Mouse (Mus musculus) heart, postnatal 0 days (tissue): ENCODE results near the gene Ern1.

Source experiments
- CTCF ChIP-seq: IDR thresholded peaks from 2 replicates; pipeline ENCODE4 v1.5.1; 2016; ENCODE audit warnings: antibody characterized with exemption, control low read depth, low read depth
- EP300 ChIP-seq: IDR thresholded peaks from 2 replicates; pipeline ENCODE4 v1.6.1; 2016; ENCODE audit warnings: antibody characterized with exemption, low read depth

DNA sequence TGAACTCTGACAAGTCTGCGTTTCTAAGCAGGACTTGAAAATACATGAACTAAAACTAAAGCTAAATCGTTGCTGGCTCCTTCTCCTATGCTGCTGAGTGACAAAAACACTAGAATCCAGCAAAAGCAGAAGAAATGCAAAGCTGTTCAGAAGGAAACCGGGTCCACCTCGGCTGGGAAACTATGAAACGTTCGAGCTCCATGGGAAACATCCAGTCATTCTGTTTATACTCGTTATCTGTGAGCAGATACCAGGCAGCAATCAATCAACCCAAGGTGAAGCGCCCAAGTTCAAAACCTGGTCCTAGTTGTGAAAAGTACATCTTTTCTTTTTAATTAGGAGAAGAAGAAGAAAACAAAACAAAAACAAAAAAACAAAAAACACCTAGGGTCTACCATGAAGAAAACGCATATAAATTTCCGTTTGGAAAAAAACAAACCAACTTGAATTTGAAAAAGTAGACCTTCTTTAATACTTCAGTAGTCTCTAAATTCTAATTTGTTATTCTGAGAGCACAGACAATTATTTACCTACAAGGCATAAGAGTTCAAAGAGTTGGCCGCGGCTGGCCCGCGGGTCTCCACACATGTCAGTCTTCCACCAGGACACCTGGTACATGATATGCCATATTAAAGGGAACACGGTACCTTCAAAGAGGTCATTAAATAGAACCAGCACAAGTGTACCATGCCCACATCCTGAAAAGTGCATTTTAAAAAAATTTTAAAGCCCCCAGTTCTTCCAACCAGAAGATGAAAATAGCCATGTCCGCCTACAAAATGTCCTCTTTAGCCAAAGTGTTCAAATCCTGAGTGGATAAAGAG lies 1.4 kb downstream of the Ern1 start:
- no peak for TF ChIP-seq CTCF
- TF ChIP-seq EP300 = no peak
